Mouse (Mus musculus) embryonic facial prominence, embryonic 11.5 days (tissue): ENCODE data around the gene Grrp1. TPM values are rescaled to one million over a fixed set of nuclear protein-coding genes. Genes with fewer than 3 reads are reported as not detected.
A peak's percentile ranks its signal among the peaks of the same experiment; 100 is the strongest.

Experiments
- ATAC-seq: fragments of 200-750 bp; cut with Nextera tagmentation; replicated peaks from 2 replicates; pipeline ENCODE4 v1.8.0; 2017; ENCODE audit warnings: low read depth; ENCODE audit not compliant: insufficient number of reproducible peaks, low FRiP score, low TSS enrichment
- DNase-seq: peaks from one replicate; pipeline ENCODE4 v3.0.0-alpha.2; 2015; ENCODE audit warnings: low spot score
- H3K27ac ChIP-seq: fragments of 300-500 bp; sonication (generic); replicated peaks from 2 replicates; pipeline ENCODE4 v1.5.1; 2014; ENCODE audit warnings: mild to moderate bottlenecking, low read depth, low read length, control low read depth
- H3K27me3 ChIP-seq: fragments of 300-500 bp; sonication (generic); 2 replicates; pipeline ENCODE4 v1.6.1; 2014; ENCODE audit warnings: mild to moderate bottlenecking, low read length, moderate library complexity, mixed read lengths; ENCODE audit not compliant: control insufficient read depth, insufficient read depth
- H3K36me3 ChIP-seq: fragments of 300-500 bp; sonication (generic); replicated peaks from 2 replicates; pipeline ENCODE4 v1.6.1; 2014; ENCODE audit warnings: low read depth, mild to moderate bottlenecking, low read length, moderate library complexity, mixed read lengths; ENCODE audit not compliant: control insufficient read depth, insufficient read depth
- H3K4me1 ChIP-seq: fragments of 300-500 bp; sonication (generic); 2 replicates; pipeline ENCODE4 v1.6.1; 2014; ENCODE audit warnings: low read length, mixed read lengths; ENCODE audit not compliant: control insufficient read depth, insufficient read depth
- H3K4me2 ChIP-seq: fragments of 300-500 bp; sonication (generic); 2 replicates; pipeline ENCODE4 v1.6.1; 2014; ENCODE audit warnings: low read depth, mild to moderate bottlenecking, control low read depth, low read length, moderate library complexity
- H3K4me3 ChIP-seq: fragments of 300-500 bp; sonication (generic); 2 replicates; pipeline ENCODE4 v1.5.1; 2014; ENCODE audit warnings: low read depth, low read length, control low read depth
- H3K9ac ChIP-seq: fragments of 300-500 bp; sonication (generic); replicated peaks from 2 replicates; pipeline ENCODE4 v1.6.1; 2014; ENCODE audit warnings: mild to moderate bottlenecking, control low read depth, low read length
- H3K9me3 ChIP-seq: fragments of 300-500 bp; sonication (generic); replicated peaks from 2 replicates; pipeline ENCODE4 v1.6.1; 2016; ENCODE audit warnings: mild to moderate bottlenecking, low read length, inconsistent platforms, mixed read lengths; ENCODE audit not compliant: control insufficient read depth
- WGBS: fragments of 180-500 bp; shearing (Covaris S2); extraction: QIAGEN DNeasy Blood & Tissue Kit; methylation state at CpG from one replicate; pipeline ENCODE4 v1.1.7; 2014; 5-methylcytosine and 5-hydroxymethylcytosine counted together
- polyA plus RNA-seq: library from polyadenylated mRNA; unstranded; fragments of >200 nt; fragmentation: Nextera tagmentation; extraction: Ambion mirVana; gene quantifications from 2 replicates; pipeline ENCODE4 v1.2.1, GENCODE M21; 2014

Grrp1 gene
- polyA plus RNA-seq, 1 experiment from 2014 or later: 5.7 TPM

GRCm38 (mm10) chr4:134227194-134227593 lies 26.7 kb downstream of the Grrp1 start, which contains the start of gene Catsper4:
Gene Catsper4 (minus strand): TSS chr4:134227383.
- WGBS: 80% methylated on average over 8 of the region's 8 CpGs
- H3K4me1 ChIP-seq: no peaks in the 10 kb centered on the region
- no peak within 1 kb of the TSS for H3K27ac ChIP-seq
- no peak within 1 kb of the TSS for H3K4me2 ChIP-seq
- H3K9ac ChIP-seq: no peak within 1 kb of the TSS
- H3K36me3 ChIP-seq: no peaks in the 10 kb centered on the region
- H3K9me3 ChIP-seq: no peaks in the 10 kb centered on the region
- ATAC-seq (no peak), DNase-seq (no peak)
- H3K27me3 ChIP-seq: no peaks in the 10 kb centered on the region
- H3K4me3 ChIP-seq: no peak within 1 kb of the TSS

GRCm38 (mm10) chr4:134222793-134223600 lies 30.9 kb downstream of the Grrp1 start:
- H3K27ac ChIP-seq: no peak overlapping the region
- ATAC-seq (no peak), DNase-seq (no peak)
- no peaks in the 10 kb centered on the region for H3K4me1 ChIP-seq
- H3K27me3 ChIP-seq: no peaks in the 10 kb centered on the region
- H3K4me3 ChIP-seq: no peak overlapping the region
- H3K4me2 ChIP-seq: no peak overlapping the region
- H3K9me3 ChIP-seq: no peaks in the 10 kb centered on the region
- H3K9ac ChIP-seq: no peak overlapping the region
- 70% methylated on average over 11 of the region's 11 CpGs for WGBS
- H3K36me3 ChIP-seq: no peaks in the 10 kb centered on the region

DNA sequence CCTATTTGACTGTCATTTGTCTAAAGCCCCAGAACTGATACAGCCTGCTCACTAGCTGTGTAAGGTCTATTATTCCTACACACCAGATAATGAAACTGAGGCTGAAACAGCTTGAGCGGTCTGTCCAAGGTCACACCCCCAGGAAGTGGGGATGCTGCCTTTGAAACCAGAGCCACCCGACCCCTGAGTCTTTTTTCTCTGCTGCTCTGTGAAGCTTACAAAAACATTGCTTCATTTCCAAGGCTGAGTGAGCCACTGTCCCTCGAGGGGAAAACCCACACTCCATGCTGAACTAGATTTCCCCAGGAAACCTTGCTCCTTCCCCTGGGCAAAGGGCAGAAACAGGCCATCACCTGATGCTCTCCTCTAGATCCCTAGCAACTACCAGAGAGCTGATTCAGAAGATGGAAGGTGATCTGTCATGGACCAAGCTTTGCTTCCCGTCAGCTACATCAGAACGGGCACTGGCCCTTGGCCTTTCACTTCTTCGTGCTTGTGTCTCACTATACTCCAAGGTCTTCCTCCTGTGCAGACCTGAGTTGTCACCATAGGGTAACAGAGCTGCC lies 47.3 kb downstream of the Grrp1 start:
- WGBS: 42% methylated on average over 6 of the region's 6 CpGs
- DNase-seq (peak; percentile 11), ATAC-seq (no peak)
- H3K27me3 ChIP-seq: no peaks in the 10 kb centered on the region
- H3K4me3 ChIP-seq: no peak overlapping the region
- no peak overlapping the region for H3K9ac ChIP-seq
- H3K4me1 ChIP-seq: no peaks in the 10 kb centered on the region
- H3K9me3 ChIP-seq: no peaks in the 10 kb centered on the region
- no peak overlapping the region for H3K27ac ChIP-seq
- H3K36me3 ChIP-seq: no peaks in the 10 kb centered on the region
- no peak overlapping the region for H3K4me2 ChIP-seq

DNA sequence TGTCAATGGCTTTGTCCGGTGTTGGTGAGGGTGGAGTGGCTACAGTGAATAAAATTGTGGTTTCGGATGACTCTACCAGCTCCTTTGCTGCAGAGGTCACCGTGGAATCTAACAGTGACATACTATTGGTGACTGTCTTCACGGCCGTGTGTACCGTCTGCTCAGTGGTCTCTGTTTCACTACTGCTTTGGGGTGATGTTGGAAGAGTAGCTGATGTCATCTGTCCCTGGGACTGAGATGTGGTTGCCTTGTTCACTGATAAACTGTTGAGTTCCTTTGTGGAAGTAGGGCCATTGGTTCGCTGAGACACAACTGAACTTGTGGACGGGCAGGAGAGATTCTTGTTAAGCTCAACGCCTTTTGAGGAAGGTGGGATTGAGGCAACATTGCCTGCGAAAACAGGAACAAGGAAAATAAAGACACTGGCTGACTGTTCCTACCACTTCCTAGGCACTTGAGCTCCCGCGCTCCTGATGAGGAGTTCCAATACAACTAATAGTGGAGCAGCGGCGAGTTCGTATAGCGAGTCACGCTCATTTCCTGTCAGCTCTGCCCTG lies 50.5 kb downstream of the Grrp1 start:
- Histone ChIP-seq H3K27me3 (no peaks in the 10 kb centered on the region), H3K4me3 (no peak overlapping the region), H3K27ac (no peak overlapping the region), H3K4me1 (no peaks in the 10 kb centered on the region), H3K4me2 (no peak overlapping the region), H3K9ac (no peak overlapping the region), H3K9me3 (no peaks in the 10 kb centered on the region), H3K36me3 (no peaks in the 10 kb centered on the region)
- no peak for ATAC-seq
- no peak for DNase-seq
- WGBS: 78% methylated on average over 17 of the region's 17 CpGs

DNA sequence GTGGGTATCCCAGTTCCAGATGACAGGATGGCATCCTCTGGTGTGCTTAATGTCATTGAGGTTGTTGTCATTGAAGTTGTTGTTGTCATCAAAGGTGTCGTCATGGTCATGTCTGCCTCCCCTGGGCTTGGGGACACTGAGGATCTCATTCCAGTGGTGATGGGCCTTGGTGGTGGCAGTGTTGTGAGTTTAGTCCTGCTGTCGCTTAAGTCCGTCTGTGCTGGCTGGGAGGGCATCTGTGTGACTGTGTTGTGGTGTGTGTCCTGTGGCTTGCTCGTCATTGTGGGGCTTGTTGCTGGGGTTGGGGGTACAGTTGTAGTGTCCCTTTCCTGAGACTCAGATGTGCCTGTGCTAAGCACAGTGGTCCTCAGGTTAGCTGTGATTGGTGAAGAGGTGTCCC lies 51.0 kb downstream of the Grrp1 start, which contains the start of gene Gm7534:
Gene Gm7534 (minus strand): TSS at position 101 of the 400 bp plus-strand sequence.
- no peak for DNase-seq
- H3K27ac ChIP-seq: no peak within 1 kb of the TSS
- H3K9me3 ChIP-seq: no peaks in the 10 kb centered on the region
- no peaks in the 10 kb centered on the region for H3K27me3 ChIP-seq
- no peak for ATAC-seq
- H3K36me3 ChIP-seq: no peaks in the 10 kb centered on the region
- H3K4me3 ChIP-seq: no peak within 1 kb of the TSS
- 96% methylated on average over 4 of the region's 4 CpGs for WGBS
- no peak within 1 kb of the TSS for H3K4me2 ChIP-seq
- no peak within 1 kb of the TSS for H3K9ac ChIP-seq
- H3K4me1 ChIP-seq: no peaks in the 10 kb centered on the region

Other genes starting within 250 kb of the Grrp1 start
- gene Lin28a, start 235.3 kb downstream of the Grrp1 start, polyA plus RNA-seq: 0.49 and 2.2 TPM in 2 replicates
- gene Zfp683, start 200.3 kb downstream of the Grrp1 start, polyA plus RNA-seq: not detected in 2 replicates
- gene Crybg2, start 193.3 kb downstream of the Grrp1 start, polyA plus RNA-seq: 1.8 and 3.6 TPM in 2 replicates
- gene Cd52, start 159.0 kb downstream of the Grrp1 start, polyA plus RNA-seq: 5.2 and 5.4 TPM in 2 replicates
- 5.7 and 6.0 TPM in 2 replicates for gene Ubxn11, start 151.5 kb downstream of the Grrp1 start, polyA plus RNA-seq
- 316 TPM in 2 replicates for gene Sh3bgrl3, start 125.3 kb downstream of the Grrp1 start, polyA plus RNA-seq
- gene Cep85, start 67.0 kb downstream of the Grrp1 start, polyA plus RNA-seq: 27.5 and 29.4 TPM in 2 replicates
- gene Gm7534, start 51.1 kb downstream of the Grrp1 start, polyA plus RNA-seq: 0.14 TPM in 2 replicates
- 0.14 TPM in 1 of 2 replicates, not detected in the other for gene Catsper4, start 26.7 kb downstream of the Grrp1 start, polyA plus RNA-seq
- 0.93 and 1.1 TPM in 2 replicates for gene Cnksr1, start 15.7 kb downstream of the Grrp1 start, polyA plus RNA-seq
- gene E130218I03Rik, start 10.4 kb downstream of the Grrp1 start, polyA plus RNA-seq: 0.39 and 0.65 TPM in 2 replicates
- 16.5 and 18.3 TPM in 2 replicates for gene Zfp593, start 8.5 kb downstream of the Grrp1 start, polyA plus RNA-seq
- not detected in 2 replicates for gene Gm30191, start 7.2 kb downstream of the Grrp1 start, polyA plus RNA-seq
- gene Pdik1l, start 33.8 kb upstream of the Grrp1 start, polyA plus RNA-seq: 22.8 and 24.4 TPM in 2 replicates
- 0.39 TPM in 1 of 2 replicates, not detected in the other for gene Trim63, start 61.0 kb upstream of the Grrp1 start, polyA plus RNA-seq
- gene Slc30a2, start 89.1 kb upstream of the Grrp1 start, polyA plus RNA-seq: 0.07 TPM in 1 of 2 replicates, not detected in the other
- gene Extl1, start 129.7 kb upstream of the Grrp1 start, polyA plus RNA-seq: 0.38 and 0.71 TPM in 2 replicates
- gene Pafah2, start 142.2 kb upstream of the Grrp1 start, polyA plus RNA-seq: 9.4 and 9.9 TPM in 2 replicates
- gene Stmn1, start 214.2 kb upstream of the Grrp1 start, polyA plus RNA-seq: 3,252 and 3,396 TPM in 2 replicates
- 0.87 and 0.93 TPM in 2 replicates for gene Paqr7, start 242.6 kb upstream of the Grrp1 start, polyA plus RNA-seq